Mouse (Mus musculus): ENCODE results near the gene Npcd. TPM values are rescaled to one million over a fixed set of nuclear protein-coding genes. Genes with fewer than 3 reads are reported as not detected.

Gene Npcd
- total RNA-seq, 2 experiments from 2014 or later = 7.3 to 53.6 TPM

GRCm38 (mm10) chr15:79753420-79753752 lies 80.7 kb downstream of the Npcd start:
- intact Hi-C loops (cut with DNase I) = loop anchor here (5.0 to 10.0 kb wide), 2 partner anchors 131 to 159 kb away; no protein-coding TSS in a partner anchor
- DNase-seq (ENCODE audit: low spot score in 2 of 2) = no peak

DNA sequence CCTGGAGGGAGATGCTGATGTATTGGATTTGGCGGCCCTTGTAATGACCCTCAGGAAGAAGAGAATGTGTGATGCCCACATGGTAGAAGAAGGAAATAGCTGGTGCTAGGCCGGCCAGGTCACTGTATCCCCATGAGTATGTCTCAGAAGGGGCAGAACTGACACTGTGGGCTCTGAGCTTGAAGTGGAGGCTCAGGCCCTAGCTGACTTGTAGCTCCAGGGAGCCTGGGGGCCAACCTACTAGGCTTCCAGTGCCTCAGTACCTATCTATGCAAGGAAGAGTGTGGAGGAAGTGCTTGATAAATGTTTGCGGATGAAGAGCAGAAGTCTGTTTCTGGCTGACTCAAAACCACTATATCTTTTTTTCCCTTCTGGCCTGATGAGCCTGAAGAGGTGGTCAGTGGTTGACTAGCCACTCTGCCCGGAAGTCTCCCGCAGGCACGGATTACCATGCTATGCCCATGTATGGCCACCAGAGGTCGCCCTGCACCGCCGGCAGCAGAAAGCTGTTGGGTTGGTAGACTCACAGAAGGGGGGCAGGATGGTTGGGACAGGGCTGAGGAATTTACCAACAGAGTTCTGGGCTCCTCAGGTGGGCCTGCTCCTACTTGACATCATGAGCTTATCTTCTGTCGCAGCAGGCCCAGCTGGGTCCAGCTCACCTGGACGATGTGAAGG lies 81.2 kb downstream of the Npcd start:
- intact Hi-C loops (cut with DNase I) = loop anchor here (5.0 to 10.0 kb wide), 2 partner anchors 132 to 159 kb away; no protein-coding TSS in a partner anchor
- DNase-seq (ENCODE audit: low spot score in 2 of 2) = peak; percentile 83 to 84

GRCm38 (mm10) chr15:79751772-79752171 lies 82.3 kb downstream of the Npcd start:
- DNase-seq (ENCODE audit: low spot score in 2 of 2) = no peak
- intact Hi-C loops (cut with DNase I) = loop anchor here (5.0 to 10.0 kb wide), 2 partner anchors 133 to 161 kb away; no protein-coding TSS in a partner anchor

GRCm38 (mm10) chr15:79750266-79750665 lies 83.8 kb downstream of the Npcd start:
- intact Hi-C loops (cut with DNase I) = loop anchor here (5.0 to 10.0 kb wide), 2 partner anchors 135 to 162 kb away; no protein-coding TSS in a partner anchor
- DNase-seq (ENCODE audit: low spot score in 2 of 2) = no peak

- no peak for DNase-seq (ENCODE audit: low spot score in 2 of 2)
- intact Hi-C loops (cut with DNase I) = no loop called here
Observed at GRCm38 (mm10) chr15:79749162-79749561, 84.9 kb downstream of the Npcd start.

DNA sequence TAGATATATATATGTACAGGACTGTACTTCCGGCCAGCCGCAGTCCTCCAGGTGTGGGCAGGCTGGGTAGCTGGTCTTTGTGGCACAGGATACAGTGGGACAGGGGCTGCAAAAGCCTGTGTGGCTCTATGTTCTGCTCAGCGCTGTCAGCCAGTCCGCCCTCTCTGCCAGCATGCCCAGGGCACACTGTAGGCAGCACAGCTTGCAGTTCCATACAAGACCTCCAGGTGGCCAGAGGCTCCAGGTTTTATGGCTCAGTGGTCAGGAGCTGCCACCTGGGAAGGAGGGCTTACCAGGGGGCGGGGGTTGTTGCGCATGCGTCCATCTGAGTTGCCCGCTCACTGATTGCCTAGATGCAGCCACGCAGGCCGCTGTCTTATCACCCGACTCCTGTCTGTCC lies 86.0 kb downstream of the Npcd start:
- intact Hi-C loops (cut with DNase I) = no loop called here
- DNase-seq (ENCODE audit: low spot score in 2 of 2) = no peak

DNA sequence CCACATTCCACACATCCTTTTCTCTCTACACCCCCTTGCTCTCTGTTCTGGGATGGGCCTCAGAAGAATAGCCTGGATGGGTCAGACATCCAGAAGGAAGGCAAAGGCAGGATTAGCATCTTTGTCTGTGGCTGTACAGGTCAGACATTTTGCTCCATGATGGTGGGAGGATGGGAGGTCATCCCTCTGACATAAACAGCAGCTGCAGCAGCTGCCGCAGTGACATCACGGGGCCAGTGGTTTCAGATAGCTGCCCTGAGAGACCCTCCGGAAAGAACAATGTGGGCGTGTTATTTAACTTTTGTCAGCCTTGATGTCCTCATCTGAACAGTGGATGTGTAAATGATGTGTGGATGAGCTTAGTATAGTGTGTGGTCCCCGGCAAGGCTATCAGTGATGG lies 88.2 kb downstream of the Npcd start:
- intact Hi-C loops (cut with DNase I) = no loop called here
- DNase-seq (ENCODE audit: low spot score in 2 of 2) = no peak

- intact Hi-C loops (cut with DNase I) = no loop called here
- no peak for DNase-seq (ENCODE audit: low spot score in 2 of 2)
Observed at GRCm38 (mm10) chr15:79745312-79745711, 88.7 kb downstream of the Npcd start.

DNA sequence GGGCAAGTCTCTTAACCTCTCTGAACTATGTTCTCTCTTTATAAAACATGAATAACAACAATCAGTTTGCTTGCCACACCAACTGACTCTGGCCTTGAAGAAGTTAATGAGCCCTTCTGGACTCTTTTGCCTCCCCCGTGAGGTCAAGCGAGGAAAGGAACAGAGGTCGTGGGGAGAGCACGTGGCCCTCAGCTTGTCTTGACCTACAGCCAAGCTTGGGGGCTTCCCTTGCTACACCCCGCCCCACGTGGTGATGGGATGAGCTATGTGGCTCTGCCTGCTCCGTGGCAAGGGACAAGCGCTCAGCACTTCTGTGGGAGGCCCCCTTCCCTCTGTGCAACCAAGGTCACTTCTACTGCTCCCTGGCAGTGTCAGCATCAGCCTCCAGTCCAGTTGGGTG lies 89.3 kb downstream of the Npcd start:
- intact Hi-C loops (cut with DNase I) = no loop called here
- DNase-seq (ENCODE audit: low spot score in 2 of 2) = no peak

DNA sequence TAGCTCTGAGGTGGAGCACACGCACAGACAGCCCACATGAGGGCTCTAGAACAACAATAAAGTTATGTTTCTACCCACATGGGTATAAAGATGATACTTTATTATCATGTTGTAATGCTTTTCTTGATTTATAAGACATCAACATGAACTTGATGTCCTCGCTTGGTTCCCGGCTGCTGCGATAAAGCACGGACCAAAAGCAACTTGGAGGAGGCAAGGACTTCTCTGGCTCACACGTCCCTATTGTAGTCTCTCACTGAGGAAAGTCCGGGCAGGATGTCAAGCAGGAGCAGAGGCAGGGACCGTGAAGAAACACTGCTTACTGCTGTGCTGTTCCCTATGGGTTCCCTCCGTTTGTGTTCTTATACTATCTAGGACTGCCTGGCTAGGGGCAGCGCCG lies 90.0 kb downstream of the Npcd start:
- intact Hi-C loops (cut with DNase I) = no loop called here
- DNase-seq (ENCODE audit: low spot score in 2 of 2) = no peak

GRCm38 (mm10) chr15:79742706-79743023 lies 91.4 kb downstream of the Npcd start:
- DNase-seq (ENCODE audit: low spot score in 2 of 2) = no peak
- intact Hi-C loops (cut with DNase I) = no loop called here

GRCm38 (mm10) chr15:79741921-79742705 lies 91.9 kb downstream of the Npcd start, which contains the start of gene Sun2:
Gene Sun2, minus strand, starts transcription at chr15:79742536.
- peak; percentile 94 for DNase-seq (ENCODE audit: low spot score in 2 of 2)
- intact Hi-C loops (cut with DNase I) = no loop called here

GRCm38 (mm10) chr15:79741173-79741858 lies 92.7 kb downstream of the Npcd start:
- DNase-seq (ENCODE audit: low spot score in 2 of 2) = no peak
- intact Hi-C loops (cut with DNase I) = no loop called here

GRCm38 (mm10) chr15:79740739-79741138 lies 93.3 kb downstream of the Npcd start:
- no peak for DNase-seq (ENCODE audit: low spot score in 2 of 2)
- intact Hi-C loops (cut with DNase I) = no loop called here

Other genes with a start within 250 kb of the Npcd start
- under 1 TPM; 0.59 to 0.87 TPM for gene Dmc1, start 229.1 kb downstream of the Npcd start, total RNA-seq (2021)
- 10 to 100 TPM in 1 of 2 experiments, 1 to 10 TPM in 1; 7.0 to 12.4 TPM for gene Fam227a, start 175.3 kb downstream of the Npcd start, total RNA-seq (2021)
- 10 to 100 TPM; 65.3 to 69.2 TPM for gene Cby1, start 175.0 kb downstream of the Npcd start, total RNA-seq (2021)
- 10 to 100 TPM; 97.8 to 99.7 TPM for gene Tomm22, start 163.4 kb downstream of the Npcd start, total RNA-seq (2021)
- gene Josd1, start 146.3 kb downstream of the Npcd start, total RNA-seq (2021) = 10 to 100 TPM; 56.1 to 66.2 TPM
- 10 to 100 TPM; 44.1 to 44.7 TPM for gene Gtpbp1, start 143.4 kb downstream of the Npcd start, total RNA-seq (2021)
- gene Sun2, start 91.7 kb downstream of the Npcd start, total RNA-seq (2021) = 10 to 100 TPM; 24.8 to 25.3 TPM
- 10 to 100 TPM; 37.5 to 39.7 TPM for gene Dnal4, start 56.4 kb downstream of the Npcd start, total RNA-seq (2021)
- gene Nptxr, start 29.5 kb downstream of the Npcd start, total RNA-seq (2021) = 100 to 1,000 TPM; 693 to 768 TPM
- gene Cbx6, start 451 bp upstream of the Npcd start, total RNA-seq (2021) = 100 to 1,000 TPM; 429 to 483 TPM
- gene Apobec3, start 57.4 kb upstream of the Npcd start, total RNA-seq (2021) = 1 to 10 TPM; 4.2 to 5.1 TPM
- gene Cbx7, start 136.9 kb upstream of the Npcd start, total RNA-seq (2021) = 10 to 100 TPM in 1 of 2 experiments, 1 to 10 TPM in 1; 9.9 to 11.9 TPM
- 10 to 100 TPM; 41.9 to 42.8 TPM for gene Pdgfb, start 180.7 kb upstream of the Npcd start, total RNA-seq (2021)